Mouse (Mus musculus): ENCODE measurements around the gene 2310009B15Rik. TPM values are rescaled to one million over a fixed set of nuclear protein-coding genes. Genes with fewer than 3 reads are reported as not detected.

2310009B15Rik gene
- total RNA-seq, 2 experiments from 2014 or later: 8.9 to 10.0 TPM

Other genes starting within 250 kb of the 2310009B15Rik start
- 10 to 100 TPM; 67.3 to 71.1 TPM for gene Nek7, start 236.7 kb downstream of the 2310009B15Rik start, total RNA-seq (2021)
- gene Lhx9, start 8.3 kb downstream of the 2310009B15Rik start, total RNA-seq (2021): not detected
- gene Dennd1b, start 106.6 kb upstream of the 2310009B15Rik start, total RNA-seq (2021): 10 to 100 TPM; 22.6 to 23.2 TPM